Mouse (Mus musculus): ENCODE results near the gene Gm5134. TPM values are rescaled to one million over a fixed set of nuclear protein-coding genes. Genes with fewer than 3 reads are reported as not detected.

Gm5134 gene
- total and polyA plus RNA-seq, 3 experiments, result not detected

GRCm38 (mm10) chr10:75936909-75937667 is 17.2 kb upstream of the Gm5134 start:
- peak overlapping the region; percentile 17; the same call in 1 of the 2 replicates for H3K27ac ChIP-seq (ENCODE audit: control insufficient read depth, low read depth, low read length)
- peaks cover 16 to 37% of the 10 kb centered on the region in 2 experiments for H3K4me1 ChIP-seq (ENCODE audit: control insufficient read depth in 1 of 2, insufficient read depth in 2 of 2, low read length in 2 of 2)
- no peaks in the 10 kb centered on the region for H3K9me3 ChIP-seq (replicated peaks; ENCODE audit: insufficient read depth, low read length)
- TF ChIP-seq MYB (IDR thresholded peaks at IDR 0.05; ENCODE audit: low read depth, low read length) (no peak), POLR2AphosphoS2 (IDR thresholded peaks at IDR 0.05; ENCODE audit: low read length) (0 out of 2 replicates have a peak, but pooled peaks have one; percentile 15), E2F4 (IDR thresholded peaks at IDR 0.05; ENCODE audit: borderline replicate concordance, low read depth, low read length) (no peak), MAFK (IDR thresholded peaks at IDR 0.05; ENCODE audit: borderline replicate concordance, low read depth, low read length) (no peak)
- H3K36me3 ChIP-seq (ENCODE audit: control insufficient read depth in 1 of 2, insufficient read depth in 2 of 2, low read length in 2 of 2), result peaks cover 0 to 34% of the 10 kb centered on the region in 2 experiments; a peak in 2 of 4 replicates
- DNase-seq (ENCODE audit: low read depth, low spot score), result peak; percentile 37
- peak overlapping the region; percentile 16 for H3K9ac ChIP-seq (ENCODE audit: control insufficient read depth, low read depth, low read length, poor library complexity, severe bottlenecking)
- H3K79me2 ChIP-seq (ENCODE audit: control insufficient read depth, insufficient read depth, low read length, poor library complexity), result peaks cover 9% of the 10 kb centered on the region
- H3K4me3 ChIP-seq (ENCODE audit: control insufficient read depth in 1 of 2, insufficient read depth in 1 of 2, low read depth in 2 of 2, low read length in 2 of 2), result no peak overlapping the region
- no peaks in the 10 kb centered on the region for H3K27me3 ChIP-seq (ENCODE audit: control insufficient read depth in 1 of 2, insufficient read depth in 2 of 2, low read length in 2 of 2)

- Histone ChIP-seq H3K27ac (ENCODE audit: control insufficient read depth, low read depth, low read length) (peak overlapping the region; percentile 59), H3K9ac (ENCODE audit: control insufficient read depth, low read depth, low read length, poor library complexity, severe bottlenecking) (peak overlapping the region; percentile 35), H3K79me2 (ENCODE audit: control insufficient read depth, insufficient read depth, low read length, poor library complexity) (peaks cover 9% of the 10 kb centered on the region), H3K4me1 (ENCODE audit: control insufficient read depth in 1 of 2, insufficient read depth in 2 of 2, low read length in 2 of 2) (peaks cover 14 to 46% of the 10 kb centered on the region in 2 experiments), H3K27me3 (ENCODE audit: control insufficient read depth in 1 of 2, insufficient read depth in 2 of 2, low read length in 2 of 2) (no peaks in the 10 kb centered on the region), H3K4me3 (ENCODE audit: control insufficient read depth in 1 of 2, insufficient read depth in 1 of 2, low read depth in 2 of 2, low read length in 2 of 2) (no peak overlapping the region), H3K9me3 (replicated peaks; ENCODE audit: insufficient read depth, low read length) (no peaks in the 10 kb centered on the region), H3K36me3 (ENCODE audit: control insufficient read depth in 1 of 2, insufficient read depth in 2 of 2, low read length in 2 of 2) (peaks cover 0 to 41% of the 10 kb centered on the region in 2 experiments; a peak in 2 of 4 replicates)
- DNase-seq (ENCODE audit: low read depth, low spot score), result peak; percentile 61
- no peak for TF ChIP-seq CTCF (IDR thresholded peaks at IDR 0.05 in 2 of 3, conservative IDR thresholded peaks at IDR 0.05 in 1 of 3; ENCODE audit: control insufficient read depth in 1 of 3, insufficient read depth in 1 of 3, low read depth in 2 of 3, low read length in 3 of 3, poor library complexity in 1 of 3, severe bottlenecking in 1 of 3)
- TF ChIP-seq HCFC1 (IDR thresholded peaks at IDR 0.05; ENCODE audit: low read depth, low read length), result no peak
- no peak for TF ChIP-seq MAZ (IDR thresholded peaks at IDR 0.05; ENCODE audit: low read depth, low read length)
- TF ChIP-seq UBTF (IDR thresholded peaks at IDR 0.05; ENCODE audit: borderline replicate concordance, insufficient read depth, low read depth, low read length), result no peak
- TF ChIP-seq USF2 (IDR thresholded peaks at IDR 0.05; ENCODE audit: borderline replicate concordance in 1 of 2, insufficient read depth in 1 of 2, low read depth in 1 of 2, low read length in 2 of 2), result no peak
- TF ChIP-seq CHD1 (IDR thresholded peaks at IDR 0.05; ENCODE audit: low read depth, low read length), result no peak
- no peak for TF ChIP-seq POLR2A (IDR thresholded peaks at IDR 0.05; ENCODE audit: control insufficient read depth in 1 of 2, insufficient read depth in 1 of 2, low read depth in 1 of 2, low read length in 2 of 2, poor library complexity in 1 of 2)
- TF ChIP-seq USF1 (IDR thresholded peaks at IDR 0.05; ENCODE audit: low read depth, low read length), result no peak
- peak; percentile 53 for TF ChIP-seq TAL1 (IDR thresholded peaks at IDR 0.05; ENCODE audit: low read length)
- no peak for TF ChIP-seq MEF2A (IDR thresholded peaks at IDR 0.05; ENCODE audit: extremely low read depth, insufficient replicate concordance, low read depth, low read length, poor library complexity, severe bottlenecking)
- TF ChIP-seq MYB (IDR thresholded peaks at IDR 0.05; ENCODE audit: low read depth, low read length), result no peak
- peak; percentile 52 for TF ChIP-seq GATA1 (IDR thresholded peaks at IDR 0.05; ENCODE audit: low read depth, low read length)
- TF ChIP-seq BHLHE40 (IDR thresholded peaks at IDR 0.05; ENCODE audit: borderline replicate concordance, low read depth, low read length), result no peak
- TF ChIP-seq E2F4 (IDR thresholded peaks at IDR 0.05; ENCODE audit: borderline replicate concordance, low read depth, low read length), result no peak
- no peak for TF ChIP-seq NRF1 (IDR thresholded peaks at IDR 0.05; ENCODE audit: insufficient read depth, low read depth, low read length, poor library complexity, severe bottlenecking)
- TF ChIP-seq KAT2A (conservative IDR thresholded peaks at IDR 0.05; ENCODE audit: low read depth, low read length), result no peak
- TF ChIP-seq JUND (IDR thresholded peaks at IDR 0.05; ENCODE audit: low read depth, low read length), result no peak
- TF ChIP-seq ZKSCAN1 (IDR thresholded peaks at IDR 0.05; ENCODE audit: low read depth, low read length), result peak; percentile 99
- TF ChIP-seq MAFK (IDR thresholded peaks at IDR 0.05; ENCODE audit: borderline replicate concordance, low read depth, low read length), result no peak
- no peak for TF ChIP-seq ELF1 (IDR thresholded peaks at IDR 0.05; ENCODE audit: low read depth, low read length)
- TF ChIP-seq ZMIZ1 (IDR thresholded peaks at IDR 0.05; ENCODE audit: low read depth, low read length), result no peak
- no peak for TF ChIP-seq TBP (IDR thresholded peaks at IDR 0.05; ENCODE audit: low read depth, low read length)
- TF ChIP-seq POLR2AphosphoS5 (IDR thresholded peaks at IDR 0.05; ENCODE audit: borderline replicate concordance, low read depth, low read length), result no peak
- TF ChIP-seq EP300 (IDR thresholded peaks at IDR 0.05; ENCODE audit: low read depth in 1 of 2, low read length in 2 of 2), result peak; percentile 69 to 77
- TF ChIP-seq GABPA (IDR thresholded peaks at IDR 0.05; ENCODE audit: low read depth, low read length), result no peak
These were observed 16.3 kb upstream of the Gm5134 start for GRCm38 (mm10) chr10:75937851-75938643.
